Mouse (Mus musculus): ENCODE data around the gene B4gat1. TPM values are rescaled to one million over a fixed set of nuclear protein-coding genes. Genes with fewer than 3 reads are reported as not detected.
A peak's percentile ranks its signal among the peaks of the same experiment; 100 is the strongest.

Gene B4gat1
- total and polyA plus RNA-seq, 2 experiments from 2014 or later = 174 to 178 TPM

GRCm38 (mm10) chr19:5023621-5024479 lies 14.8 kb upstream of the B4gat1 start, which contains the start of gene Slc29a2:
Gene Slc29a2, plus strand, starts transcription at chr19:5023860.
- Histone ChIP-seq H3K9ac (replicated peaks; ENCODE audit: low read length) (peak within 1 kb of the TSS; percentile 67), H3K36me3 (ENCODE audit: insufficient read depth, low read length) (peaks cover 10% of the 10 kb centered on the region; the same call in 1 of the 2 replicates), H3K9me3 (ENCODE audit: low read length) (no peaks in the 10 kb centered on the region), H3K4me3 (ENCODE audit: low read length) (peak within 1 kb of the TSS; percentile 59), H3K27me3 (ENCODE audit: insufficient read depth, low read length) (no peaks in the 10 kb centered on the region), H3K4me1 (ENCODE audit: insufficient read depth, low read length) (no peaks in the 10 kb centered on the region), H3K27ac (peak within 1 kb of the TSS; percentile 82), H3K4me2 (ENCODE audit: low read depth, low read length) (peak within 1 kb of the TSS; percentile 79)
- DNase-seq (ENCODE audit: low spot score) (peak; percentile 95), ATAC-seq (peak; percentile 96)
- no peak; the same call in 1 of the 2 replicates for TF ChIP-seq CTCF (IDR thresholded peaks at IDR 0.05; ENCODE audit: low read depth)
- WGBS = under 1% methylated on average over 62 of the region's 62 CpGs

- no peak overlapping the region for H3K9ac ChIP-seq (replicated peaks; ENCODE audit: low read length)
Observed at GRCm38 (mm10) chr19:5026111-5026510, 12.5 kb upstream of the B4gat1 start.

GRCm38 (mm10) chr19:5032686-5033085 lies 5.9 kb upstream of the B4gat1 start:
- no peak overlapping the region for H3K9ac ChIP-seq (replicated peaks; ENCODE audit: low read length)
- ATAC-seq (no peak), DNase-seq (ENCODE audit: low spot score) (no peak)
- no peaks in the 10 kb centered on the region for H3K9me3 ChIP-seq (ENCODE audit: low read length)
- no peak overlapping the region for H3K27ac ChIP-seq
- no peak overlapping the region for H3K4me3 ChIP-seq (ENCODE audit: low read length)
- peaks cover 16% of the 10 kb centered on the region for H3K36me3 ChIP-seq (ENCODE audit: insufficient read depth, low read length)
- TF ChIP-seq CTCF (IDR thresholded peaks at IDR 0.05; ENCODE audit: low read depth) = no peak
- H3K4me2 ChIP-seq (ENCODE audit: low read depth, low read length) = no peak overlapping the region
- 83% methylated on average over 3 of the region's 3 CpGs for WGBS
- no peaks in the 10 kb centered on the region for H3K4me1 ChIP-seq (ENCODE audit: insufficient read depth, low read length)
- no peaks in the 10 kb centered on the region for H3K27me3 ChIP-seq (ENCODE audit: insufficient read depth, low read length)

More at GRCm38 (mm10) chr19:5026111-5026510, 12.5 kb upstream of the B4gat1 start:
- no peak overlapping the region for H3K4me2 ChIP-seq (ENCODE audit: low read depth, low read length)
- no peak for DNase-seq (ENCODE audit: low spot score)
- no peaks in the 10 kb centered on the region for H3K27me3 ChIP-seq (ENCODE audit: insufficient read depth, low read length)
- no peak for ATAC-seq
- H3K4me1 ChIP-seq (ENCODE audit: insufficient read depth, low read length) = no peaks in the 10 kb centered on the region
- H3K27ac ChIP-seq = no peak overlapping the region
- 81% methylated on average over 8 of the region's 8 CpGs for WGBS
- no peak overlapping the region for H3K4me3 ChIP-seq (ENCODE audit: low read length)
- no peaks in the 10 kb centered on the region for H3K9me3 ChIP-seq (ENCODE audit: low read length)
- TF ChIP-seq CTCF (IDR thresholded peaks at IDR 0.05; ENCODE audit: low read depth) = no peak
- H3K36me3 ChIP-seq (ENCODE audit: insufficient read depth, low read length) = peaks cover 15% of the 10 kb centered on the region

- H3K4me3 ChIP-seq (ENCODE audit: low read length) = no peak overlapping the region
- no peak for ATAC-seq
- 79% methylated on average over 4 of the region's 4 CpGs for WGBS
Observed at GRCm38 (mm10) chr19:5036577-5036976, 2.0 kb upstream of the B4gat1 start.

GRCm38 (mm10) chr19:5037678-5038571 lies 701 bp upstream of the B4gat1 start:
- DNase-seq (ENCODE audit: low spot score) (peak; percentile 85), ATAC-seq (peak; percentile 48)
- H3K4me1 ChIP-seq (ENCODE audit: insufficient read depth, low read length) = peaks cover 19% of the 10 kb centered on the region
- no peaks in the 10 kb centered on the region for H3K36me3 ChIP-seq (ENCODE audit: insufficient read depth, low read length)
- 6% methylated on average over 32 of the region's 32 CpGs for WGBS
- peak overlapping the region; percentile 89 for H3K27ac ChIP-seq
- no peaks in the 10 kb centered on the region for H3K27me3 ChIP-seq (ENCODE audit: insufficient read depth, low read length)
- H3K9me3 ChIP-seq (ENCODE audit: low read length) = no peaks in the 10 kb centered on the region
- TF ChIP-seq CTCF (IDR thresholded peaks at IDR 0.05; ENCODE audit: low read depth) = no peak
- H3K4me3 ChIP-seq (ENCODE audit: low read length) = peak overlapping the region; percentile 78
- H3K4me2 ChIP-seq (ENCODE audit: low read depth, low read length) = peak overlapping the region; percentile 95
- H3K9ac ChIP-seq (replicated peaks; ENCODE audit: low read length) = peak overlapping the region; percentile 79

More at GRCm38 (mm10) chr19:5036577-5036976, 2.0 kb upstream of the B4gat1 start:
- DNase-seq (ENCODE audit: low spot score) = no peak
- H3K36me3 ChIP-seq (ENCODE audit: insufficient read depth, low read length) = peaks cover 5% of the 10 kb centered on the region
- H3K9me3 ChIP-seq (ENCODE audit: low read length) = no peaks in the 10 kb centered on the region
- H3K27ac ChIP-seq = no peak overlapping the region
- H3K27me3 ChIP-seq (ENCODE audit: insufficient read depth, low read length) = no peaks in the 10 kb centered on the region
- no peak overlapping the region for H3K9ac ChIP-seq (replicated peaks; ENCODE audit: low read length)
- no peak for TF ChIP-seq CTCF (IDR thresholded peaks at IDR 0.05; ENCODE audit: low read depth)
- H3K4me1 ChIP-seq (ENCODE audit: insufficient read depth, low read length) = peaks cover 14% of the 10 kb centered on the region; the same call in 1 of the 2 replicates
- no peak overlapping the region for H3K4me2 ChIP-seq (ENCODE audit: low read depth, low read length)

- peak overlapping the region; percentile 95 for H3K4me2 ChIP-seq (ENCODE audit: low read depth, low read length)
- peak overlapping the region; percentile 78 for H3K4me3 ChIP-seq (ENCODE audit: low read length)
- peaks cover 19% of the 10 kb centered on the region for H3K4me1 ChIP-seq (ENCODE audit: insufficient read depth, low read length)
- H3K27ac ChIP-seq = peak overlapping the region; percentile 89
- H3K36me3 ChIP-seq (ENCODE audit: insufficient read depth, low read length) = no peaks in the 10 kb centered on the region; the same call in none of the 2 replicates
- 8% methylated on average over 41 of the region's 41 CpGs for WGBS
- H3K27me3 ChIP-seq (ENCODE audit: insufficient read depth, low read length) = no peaks in the 10 kb centered on the region
- peak overlapping the region; percentile 79 for H3K9ac ChIP-seq (replicated peaks; ENCODE audit: low read length)
- peak; percentile 27 for ATAC-seq
- DNase-seq (ENCODE audit: low spot score) = no peak
- no peaks in the 10 kb centered on the region for H3K9me3 ChIP-seq (ENCODE audit: low read length)
- TF ChIP-seq CTCF (IDR thresholded peaks at IDR 0.05; ENCODE audit: low read depth) = no peak
Observed at GRCm38 (mm10) chr19:5039301-5040114, 882 bp downstream of the B4gat1 start.

Measured in hindbrain, postnatal 0 days (tissue).